Mouse (Mus musculus): ENCODE data around the gene Anxa11. TPM values are rescaled to one million over a fixed set of nuclear protein-coding genes. Genes with fewer than 3 reads are reported as not detected.

Anxa11 gene
- polyA plus RNA-seq, 1 experiment from 2014 or later = 82.3 TPM

GRCm38 (mm10) chr14:25861771-25862530, 20.0 kb downstream of the Anxa11 start:
- no peak for ATAC-seq
- no peaks in the 10 kb centered on the region for H3K36me3 ChIP-seq (ENCODE audit: control insufficient read depth, insufficient read depth)

GRCm38 (mm10) chr14:25863721-25864120, 21.8 kb downstream of the Anxa11 start:
- no peak overlapping the region for H3K27ac ChIP-seq (ENCODE audit: low read depth, low read length)
- H3K36me3 ChIP-seq (ENCODE audit: control insufficient read depth, insufficient read depth) = no peaks in the 10 kb centered on the region
- H3K9ac ChIP-seq (ENCODE audit: low read depth, low read length) = no peak overlapping the region
- peaks cover 20% of the 10 kb centered on the region; the same call in 1 of the 2 replicates for H3K4me1 ChIP-seq (replicated peaks; ENCODE audit: control insufficient read depth, insufficient read depth, low read length)
- no peaks in the 10 kb centered on the region for H3K9me3 ChIP-seq (ENCODE audit: control insufficient read depth)
- WGBS = 65% methylated on average over 2 of the region's 2 CpGs
- no peak overlapping the region for H3K4me2 ChIP-seq (replicated peaks; ENCODE audit: low read depth)
- TF ChIP-seq CTCF (IDR thresholded peaks at IDR 0.05; ENCODE audit: low read depth) = no peak
- no peak overlapping the region for H3K4me3 ChIP-seq (ENCODE audit: low read depth, low read length)
- ATAC-seq = no peak
- no peaks in the 10 kb centered on the region for H3K27me3 ChIP-seq (replicated peaks; ENCODE audit: control insufficient read depth, insufficient read depth, low read length)

More at GRCm38 (mm10) chr14:25861771-25862530, 20.0 kb downstream of the Anxa11 start:
- H3K9me3 ChIP-seq (ENCODE audit: control insufficient read depth) = no peaks in the 10 kb centered on the region
- TF ChIP-seq CTCF (IDR thresholded peaks at IDR 0.05; ENCODE audit: low read depth) = no peak
- peaks cover 20% of the 10 kb centered on the region; the same call in 1 of the 2 replicates for H3K4me1 ChIP-seq (replicated peaks; ENCODE audit: control insufficient read depth, insufficient read depth, low read length)
- 87% methylated on average over 13 of the region's 13 CpGs for WGBS
- H3K4me2 ChIP-seq (replicated peaks; ENCODE audit: low read depth) = no peak overlapping the region
- H3K9ac ChIP-seq (ENCODE audit: low read depth, low read length) = no peak overlapping the region
- H3K4me3 ChIP-seq (ENCODE audit: low read depth, low read length) = no peak overlapping the region
- H3K27me3 ChIP-seq (replicated peaks; ENCODE audit: control insufficient read depth, insufficient read depth, low read length) = no peaks in the 10 kb centered on the region
- no peak overlapping the region for H3K27ac ChIP-seq (ENCODE audit: low read depth, low read length)

- WGBS = 67% methylated on average over 5 of the region's 5 CpGs
- TF ChIP-seq CTCF (IDR thresholded peaks at IDR 0.05; ENCODE audit: low read depth) = no peak
- H3K4me2 ChIP-seq (replicated peaks; ENCODE audit: low read depth) = no peak overlapping the region
- ATAC-seq = no peak
- no peak overlapping the region for H3K27ac ChIP-seq (ENCODE audit: low read depth, low read length)
- H3K27me3 ChIP-seq (replicated peaks; ENCODE audit: control insufficient read depth, insufficient read depth, low read length) = no peaks in the 10 kb centered on the region
- no peaks in the 10 kb centered on the region for H3K9me3 ChIP-seq (ENCODE audit: control insufficient read depth)
- H3K36me3 ChIP-seq (ENCODE audit: control insufficient read depth, insufficient read depth) = peaks cover 9% of the 10 kb centered on the region; the same call in 1 of the 2 replicates
- H3K4me3 ChIP-seq (ENCODE audit: low read depth, low read length) = no peak overlapping the region
- no peak overlapping the region for H3K9ac ChIP-seq (ENCODE audit: low read depth, low read length)
- H3K4me1 ChIP-seq (replicated peaks; ENCODE audit: control insufficient read depth, insufficient read depth, low read length) = peaks cover 28% of the 10 kb centered on the region; the same call in 1 of the 2 replicates
Observed at GRCm38 (mm10) chr14:25865251-25865650, 23.3 kb downstream of the Anxa11 start.

- Histone ChIP-seq H3K4me3 (ENCODE audit: low read depth, low read length) (no peak overlapping the region), H3K9ac (ENCODE audit: low read depth, low read length) (no peak overlapping the region), H3K27me3 (replicated peaks; ENCODE audit: control insufficient read depth, insufficient read depth, low read length) (no peaks in the 10 kb centered on the region), H3K4me1 (replicated peaks; ENCODE audit: control insufficient read depth, insufficient read depth, low read length) (peaks cover 28% of the 10 kb centered on the region; the same call in 1 of the 2 replicates), H3K9me3 (ENCODE audit: control insufficient read depth) (no peaks in the 10 kb centered on the region), H3K27ac (ENCODE audit: low read depth, low read length) (peak overlapping the region; percentile 71; the same call in 1 of the 2 replicates), H3K36me3 (ENCODE audit: control insufficient read depth, insufficient read depth) (peaks cover 15% of the 10 kb centered on the region; the same call in 1 of the 2 replicates), H3K4me2 (replicated peaks; ENCODE audit: low read depth) (no peak overlapping the region)
- no peak for ATAC-seq
- 63% methylated on average over 6 of the region's 6 CpGs for WGBS
- TF ChIP-seq CTCF (IDR thresholded peaks at IDR 0.05; ENCODE audit: low read depth) = no peak
Observed at GRCm38 (mm10) chr14:25866384-25866783, 24.4 kb downstream of the Anxa11 start.

- H3K4me3 ChIP-seq (ENCODE audit: low read depth, low read length) = no peak overlapping the region
- WGBS = 42% methylated on average over 11 of the region's 11 CpGs
- H3K4me1 ChIP-seq (replicated peaks; ENCODE audit: control insufficient read depth, insufficient read depth, low read length) = peaks cover 28% of the 10 kb centered on the region; the same call in 1 of the 2 replicates
- H3K9me3 ChIP-seq (ENCODE audit: control insufficient read depth) = no peaks in the 10 kb centered on the region
- no peak for ATAC-seq
- H3K4me2 ChIP-seq (replicated peaks; ENCODE audit: low read depth) = no peak overlapping the region; the same call in 1 of the 2 replicates
- H3K9ac ChIP-seq (ENCODE audit: low read depth, low read length) = no peak overlapping the region
- H3K36me3 ChIP-seq (ENCODE audit: control insufficient read depth, insufficient read depth) = peaks cover 15% of the 10 kb centered on the region; the same call in 1 of the 2 replicates
- H3K27ac ChIP-seq (ENCODE audit: low read depth, low read length) = peak overlapping the region; percentile 71
- no peaks in the 10 kb centered on the region for H3K27me3 ChIP-seq (replicated peaks; ENCODE audit: control insufficient read depth, insufficient read depth, low read length)
- no peak for TF ChIP-seq CTCF (IDR thresholded peaks at IDR 0.05; ENCODE audit: low read depth)
Observed at GRCm38 (mm10) chr14:25866832-25867231, 24.9 kb downstream of the Anxa11 start.

- Histone ChIP-seq H3K4me1 (replicated peaks; ENCODE audit: control insufficient read depth, insufficient read depth, low read length) (peaks cover 28% of the 10 kb centered on the region; the same call in 1 of the 2 replicates), H3K9ac (ENCODE audit: low read depth, low read length) (no peak overlapping the region), H3K9me3 (ENCODE audit: control insufficient read depth) (no peaks in the 10 kb centered on the region), H3K4me2 (replicated peaks; ENCODE audit: low read depth) (no peak overlapping the region; the same call in 1 of the 2 replicates), H3K36me3 (ENCODE audit: control insufficient read depth, insufficient read depth) (peaks cover 23% of the 10 kb centered on the region), H3K27me3 (replicated peaks; ENCODE audit: control insufficient read depth, insufficient read depth, low read length) (no peaks in the 10 kb centered on the region), H3K27ac (ENCODE audit: low read depth, low read length) (peak overlapping the region; percentile 71), H3K4me3 (ENCODE audit: low read depth, low read length) (no peak overlapping the region)
- ATAC-seq = peak; percentile 84
- WGBS = 31% methylated on average over 6 of the region's 6 CpGs
- TF ChIP-seq CTCF (IDR thresholded peaks at IDR 0.05; ENCODE audit: low read depth) = no peak
Observed at GRCm38 (mm10) chr14:25867834-25868233, 25.9 kb downstream of the Anxa11 start.
